Mouse (Mus musculus) frontal cortex, postnatal 25 days (tissue): Measurements from ENCODE around the gene Hes7.

Experiments
- DNase-seq, 2 experiments: peaks; one replicate each; pipeline ENCODE4 v3.0.0; 2022; ENCODE audit warnings: low spot score in 2 of 2

Hes7 gene

DNA sequence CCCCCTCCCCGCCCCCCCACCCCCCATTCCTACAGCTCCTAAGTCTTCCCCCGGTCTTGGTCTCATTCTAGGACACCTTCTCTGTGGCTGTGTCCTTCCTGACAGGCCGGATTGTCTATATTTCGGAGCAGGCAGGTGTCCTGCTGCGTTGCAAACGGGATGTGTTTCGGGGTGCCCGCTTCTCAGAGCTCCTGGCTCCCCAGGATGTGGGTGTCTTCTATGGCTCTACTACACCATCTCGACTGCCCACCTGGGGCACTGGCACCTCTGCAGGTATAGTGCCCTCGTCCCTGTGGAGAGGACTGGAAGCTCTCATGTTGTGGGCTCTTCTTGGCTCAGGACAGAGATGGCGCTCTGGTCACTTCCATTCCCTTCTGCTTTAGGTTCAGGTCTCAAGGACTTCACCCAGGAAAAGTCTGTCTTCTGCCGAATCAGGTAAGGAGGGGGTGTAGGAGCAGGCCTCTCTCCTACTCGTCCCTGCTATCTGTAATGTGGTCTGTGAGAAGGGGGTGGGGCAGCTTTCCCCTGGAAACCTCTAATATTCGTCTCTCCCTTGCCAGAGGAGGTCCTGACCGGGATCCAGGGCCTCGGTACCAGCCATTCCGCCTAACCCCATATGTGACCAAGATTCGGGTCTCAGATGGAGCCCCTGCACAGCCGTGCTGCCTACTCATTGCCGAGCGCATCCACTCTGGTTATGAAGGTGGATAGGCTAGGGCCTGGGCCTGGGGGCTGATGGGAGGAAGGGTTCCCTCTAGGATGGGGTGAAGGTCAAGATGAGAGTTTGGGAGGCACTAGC lies 18.4 kb upstream of the Hes7 start:
- DNase-seq, result no peak

- DNase-seq, result no peak
Observed at GRCm38 (mm10) chr11:69102403-69102725, 17.8 kb upstream of the Hes7 start.

DNA sequence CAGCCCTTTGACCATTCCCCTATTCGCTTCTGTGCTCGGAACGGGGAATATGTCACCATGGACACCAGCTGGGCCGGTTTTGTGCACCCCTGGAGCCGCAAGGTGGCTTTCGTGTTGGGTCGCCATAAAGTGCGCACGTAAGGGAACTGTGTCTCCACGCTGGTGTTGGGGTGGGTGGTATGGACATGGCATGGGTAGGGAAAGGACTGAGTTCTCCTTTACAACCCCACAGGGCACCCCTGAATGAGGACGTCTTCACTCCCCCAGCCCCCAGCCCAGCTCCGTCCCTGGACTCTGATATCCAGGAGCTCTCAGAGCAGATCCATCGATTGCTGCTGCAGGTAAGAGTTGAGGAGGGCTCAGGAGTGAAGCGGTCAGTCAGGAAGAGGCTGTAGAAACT lies 17.1 kb upstream of the Hes7 start:
- DNase-seq, result no peak

DNA sequence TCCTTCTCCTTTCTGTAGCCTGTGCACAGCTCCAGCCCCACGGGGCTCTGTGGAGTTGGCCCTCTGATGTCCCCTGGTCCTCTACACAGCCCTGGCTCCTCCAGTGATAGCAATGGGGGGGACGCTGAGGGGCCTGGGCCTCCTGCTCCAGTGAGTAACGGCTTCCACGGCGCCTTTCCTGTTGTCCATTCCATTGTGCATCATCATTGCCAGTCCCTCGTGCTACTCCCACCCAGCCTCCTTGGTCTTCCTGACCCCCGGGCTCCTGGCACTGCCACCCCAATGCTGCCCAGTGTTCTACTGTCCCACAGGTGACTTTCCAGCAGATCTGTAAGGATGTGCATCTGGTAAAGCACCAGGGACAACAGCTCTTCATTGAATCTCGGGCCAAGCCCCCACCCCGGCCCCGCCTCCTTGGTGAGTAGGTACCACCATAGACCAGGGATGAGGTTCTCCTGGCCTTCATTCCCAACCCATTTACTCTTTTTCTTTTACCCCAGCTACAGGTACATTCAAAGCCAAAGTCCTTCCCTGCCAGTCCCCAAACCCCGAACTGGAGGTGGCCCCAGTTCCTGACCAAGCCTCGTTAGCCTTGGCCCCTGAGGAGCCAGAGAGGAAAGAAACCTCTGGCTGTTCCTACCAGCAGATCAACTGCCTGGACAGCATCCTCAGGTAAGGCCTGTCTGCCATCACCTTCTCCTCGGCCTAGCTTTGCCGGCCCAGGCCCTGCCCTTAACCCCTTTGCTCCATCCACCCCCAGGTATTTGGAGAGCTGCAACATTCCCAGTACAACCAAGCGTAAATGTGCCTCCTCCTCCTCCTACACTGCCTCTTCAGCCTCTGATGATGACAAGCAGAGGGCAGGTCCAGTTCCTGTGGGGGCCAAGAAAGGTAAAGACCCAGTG lies 16.4 kb upstream of the Hes7 start:
- no peak for DNase-seq

GRCm38 (mm10) chr11:69104487-69104886 lies 15.7 kb upstream of the Hes7 start:
- no peak for DNase-seq

DNA sequence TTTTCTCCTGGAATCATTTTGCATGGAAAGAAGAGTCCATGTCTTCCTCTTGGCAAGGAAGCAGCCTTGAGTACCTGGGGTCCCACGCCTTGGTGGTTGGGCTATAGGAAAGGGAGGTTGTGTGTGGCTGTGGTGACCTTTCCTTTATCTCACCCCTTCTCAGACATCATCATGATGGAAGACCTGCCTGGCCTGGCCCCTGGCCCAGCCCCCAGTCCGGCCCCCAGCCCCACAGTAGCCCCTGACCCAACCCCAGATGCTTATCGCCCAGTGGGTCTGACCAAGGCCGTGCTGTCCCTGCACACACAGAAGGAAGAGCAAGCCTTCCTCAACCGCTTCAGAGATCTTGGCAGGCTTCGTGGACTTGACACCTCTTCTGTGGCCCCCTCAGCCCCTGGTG lies 15.0 kb upstream of the Hes7 start:
- DNase-seq, result no peak

GRCm38 (mm10) chr11:69105796-69106195 lies 14.4 kb upstream of the Hes7 start:
- no peak for DNase-seq

DNA sequence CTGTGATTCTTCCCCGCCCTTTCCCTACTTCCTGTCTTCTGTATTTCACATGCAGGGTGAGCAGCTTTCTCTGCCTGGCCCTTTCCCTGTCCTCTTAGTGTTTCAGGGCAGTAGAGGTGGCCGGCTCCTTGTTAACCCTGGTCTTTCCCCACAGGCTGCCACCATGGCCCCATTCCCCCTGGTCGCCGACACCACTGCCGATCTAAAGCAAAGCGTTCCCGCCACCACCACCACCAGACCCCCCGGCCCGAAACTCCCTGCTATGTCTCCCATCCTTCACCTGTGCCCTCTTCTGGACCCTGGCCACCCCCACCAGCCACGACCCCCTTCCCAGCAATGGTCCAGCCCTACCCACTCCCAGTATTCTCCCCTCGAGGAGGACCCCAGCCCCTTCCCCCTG lies 13.9 kb upstream of the Hes7 start:
- no peak for DNase-seq

GRCm38 (mm10) chr11:69106842-69107241 lies 13.4 kb upstream of the Hes7 start:
- DNase-seq, result peak; percentile 2 to 3

GRCm38 (mm10) chr11:69107676-69108075 lies 12.5 kb upstream of the Hes7 start:
- no peak for DNase-seq

DNA sequence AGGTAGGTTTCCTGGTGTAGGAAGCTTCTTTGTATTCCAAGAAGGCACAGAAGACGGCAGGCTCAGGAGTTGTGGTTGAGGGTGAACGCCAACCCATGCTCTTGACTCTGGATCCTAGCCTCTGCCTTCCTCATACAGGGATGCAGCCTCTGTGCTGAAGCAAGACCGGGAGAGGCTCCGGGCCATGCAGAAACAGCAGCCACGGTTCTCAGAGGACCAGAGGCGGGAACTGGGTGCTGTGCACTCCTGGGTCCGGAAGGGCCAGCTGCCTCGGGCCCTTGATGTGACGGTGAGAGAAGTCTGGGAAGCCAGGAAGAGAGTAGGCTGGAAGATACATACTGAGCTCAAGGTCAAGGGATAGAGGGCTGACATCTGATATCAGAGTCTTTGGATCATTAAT lies 12.0 kb upstream of the Hes7 start:
- peak in 1 of 2 experiments; percentile 5 for DNase-seq

DNA sequence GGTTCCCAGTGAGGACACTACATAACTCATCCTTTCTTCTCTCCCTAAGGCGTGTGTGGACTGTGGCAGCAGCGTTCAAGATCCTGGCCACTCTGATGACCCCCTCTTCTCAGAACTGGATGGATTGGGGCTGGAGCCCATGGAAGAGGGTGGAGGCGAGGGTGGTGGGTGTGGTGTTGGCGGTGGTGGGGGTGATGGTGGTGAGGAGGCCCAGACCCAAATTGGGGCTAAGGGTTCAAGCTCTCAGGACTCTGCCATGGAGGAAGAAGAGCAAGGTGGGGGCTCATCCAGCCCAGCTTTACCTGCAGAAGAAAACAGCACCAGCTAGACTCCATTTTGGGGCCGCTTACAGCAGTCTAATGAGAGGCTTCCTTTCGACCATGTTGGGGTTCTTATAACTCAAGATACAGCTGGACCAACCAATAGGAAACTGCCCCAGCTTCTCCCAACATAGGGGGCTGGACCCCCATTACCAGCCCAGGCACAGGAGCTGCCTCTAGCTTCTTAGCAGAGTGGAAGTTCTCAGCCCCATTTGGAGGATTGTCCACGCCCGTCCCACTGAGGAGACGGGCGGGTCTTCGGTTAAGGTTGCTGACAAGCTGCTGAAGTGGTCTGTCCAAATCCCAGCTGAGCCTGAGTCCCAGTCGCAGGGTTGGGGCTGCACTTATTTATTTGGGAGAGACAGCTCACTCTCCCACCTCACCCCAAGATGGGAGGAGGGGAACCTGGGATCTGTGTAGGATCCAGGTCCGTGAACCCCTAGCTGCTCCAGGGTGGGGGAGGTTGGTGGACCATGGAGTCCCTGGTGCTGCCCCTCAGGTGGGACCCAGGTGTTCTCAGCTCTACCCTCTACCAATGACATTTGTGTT lies 10.9 kb upstream of the Hes7 start:
- DNase-seq, result peak in 1 of 2 experiments; percentile 12

GRCm38 (mm10) chr11:69110319-69111046 lies 9.7 kb upstream of the Hes7 start:
- DNase-seq, result peak; percentile 89 to 92

DNA sequence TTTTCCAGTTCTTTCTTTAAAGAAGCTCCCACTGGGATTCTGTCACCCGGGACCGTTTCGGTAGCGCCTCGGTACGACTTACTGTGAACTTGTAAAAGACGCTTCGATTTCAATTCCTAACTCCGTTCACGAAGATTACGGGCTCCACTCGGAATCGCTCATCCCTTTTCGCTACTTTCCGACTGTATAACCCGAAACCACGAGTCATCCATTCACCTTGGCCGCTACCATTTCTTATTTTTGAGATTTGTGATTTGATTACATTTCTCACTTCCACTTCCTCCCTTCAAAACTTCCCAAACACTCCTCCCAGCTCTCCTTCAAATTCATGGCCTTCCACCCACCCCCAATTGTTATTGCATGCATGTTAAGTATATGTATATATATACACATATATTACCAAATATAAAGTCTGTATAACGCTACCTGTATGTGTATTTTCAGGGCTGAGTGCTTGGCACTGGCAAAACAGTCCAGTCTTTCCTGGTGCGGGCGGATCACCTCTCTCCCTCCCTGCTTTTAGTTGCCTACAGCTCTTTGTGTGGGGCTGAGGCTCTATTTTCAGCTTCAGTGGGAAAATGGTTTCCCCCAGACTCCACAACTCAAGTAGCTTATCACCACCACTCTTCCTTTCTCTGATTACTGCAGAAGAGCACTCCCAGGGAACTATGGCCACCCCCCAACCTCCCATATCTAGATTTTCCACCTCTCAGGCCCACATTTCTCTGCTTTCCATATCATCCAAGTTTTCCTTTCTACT lies 9.0 kb upstream of the Hes7 start:
- DNase-seq, result peak in 1 of 2 experiments; percentile 11

DNA sequence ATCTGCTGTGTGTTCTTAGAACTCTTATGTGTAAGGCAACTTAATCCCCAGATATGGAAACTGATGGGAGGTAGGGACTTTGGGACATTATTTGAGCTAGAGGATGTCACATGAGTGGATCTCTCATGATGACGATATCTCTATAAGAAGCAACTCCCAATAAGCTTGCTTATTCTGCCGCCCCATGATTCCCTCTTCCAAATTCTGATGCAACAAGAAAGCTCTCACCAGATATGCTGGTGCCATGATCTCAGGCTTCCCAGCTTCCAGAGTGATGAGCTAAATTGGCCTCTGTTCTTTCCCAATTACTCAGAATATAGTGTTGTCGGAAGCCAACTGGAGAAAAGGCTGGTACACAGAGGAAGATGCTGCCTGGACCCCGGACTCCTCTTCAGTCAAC lies 8.3 kb upstream of the Hes7 start:
- peak in 1 of 2 experiments; percentile 10 for DNase-seq

DNA sequence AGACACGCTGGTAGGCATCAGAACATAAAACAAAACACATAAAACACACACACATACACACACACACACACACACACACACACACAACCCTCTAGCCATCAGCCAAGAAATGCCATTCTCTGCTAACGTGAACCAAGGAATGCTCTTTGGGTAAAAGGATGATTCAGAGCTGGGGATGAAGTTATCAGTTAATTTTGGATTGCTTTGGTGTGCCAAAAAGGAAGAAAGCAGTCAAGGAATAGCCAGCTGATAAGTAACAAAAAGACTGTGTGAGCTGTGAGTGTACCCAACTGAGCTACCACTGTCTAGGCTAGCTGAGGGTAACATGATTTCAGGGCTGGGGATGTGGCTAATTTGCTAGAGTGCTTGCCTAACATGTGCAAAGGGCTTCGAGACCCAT lies 6.2 kb upstream of the Hes7 start:
- DNase-seq, result no peak

GRCm38 (mm10) chr11:69114621-69115020 lies 5.6 kb upstream of the Hes7 start:
- no peak for DNase-seq

GRCm38 (mm10) chr11:69116843-69117242 lies 3.4 kb upstream of the Hes7 start:
- DNase-seq, result no peak

GRCm38 (mm10) chr11:69117737-69118695 lies 2.2 kb upstream of the Hes7 start:
- DNase-seq, result no peak
